Mouse (Mus musculus) forebrain, embryonic 13.5 days (tissue): ENCODE measurements around the gene Ormdl2. TPM values are rescaled to one million over a fixed set of nuclear protein-coding genes. Genes with fewer than 3 reads are reported as not detected.

Source experiments
- ATAC-seq: fragments of 200-750 bp; cut with Nextera tagmentation; 2 replicates; pipeline ENCODE4 v1.8.0; 2017
- H3K27ac ChIP-seq: fragments of 300-500 bp; sonication (generic); 2 replicates; pipeline ENCODE4 v1.5.1; 2015; ENCODE audit warnings: inconsistent platforms, mild to moderate bottlenecking, moderate library complexity
- H3K27me3 ChIP-seq: fragments of 300-500 bp; sonication (generic); 2 replicates; pipeline ENCODE4 v1.6.1; 2015; ENCODE audit warnings: mild to moderate bottlenecking, inconsistent platforms
- H3K36me3 ChIP-seq: fragments of 300-500 bp; sonication (generic); 2 replicates; pipeline ENCODE4 v1.6.1; 2015; ENCODE audit warnings: mild to moderate bottlenecking, inconsistent platforms; ENCODE audit not compliant: poor library complexity, severe bottlenecking
- H3K4me1 ChIP-seq: fragments of 300-500 bp; sonication (generic); 2 replicates; pipeline ENCODE4 v1.6.1; 2015; ENCODE audit warnings: inconsistent platforms
- H3K4me2 ChIP-seq: fragments of 300-500 bp; sonication (generic); 2 replicates; pipeline ENCODE4 v1.6.1; 2015; ENCODE audit warnings: inconsistent platforms, mild to moderate bottlenecking, moderate library complexity
- H3K4me3 ChIP-seq: fragments of 300-500 bp; sonication (generic); 2 replicates; pipeline ENCODE4 v1.5.1; 2015; ENCODE audit warnings: mild to moderate bottlenecking, inconsistent platforms
- H3K9ac ChIP-seq: fragments of 300-500 bp; sonication (generic); 2 replicates; pipeline ENCODE4 v1.6.1; 2015; ENCODE audit warnings: mild to moderate bottlenecking, inconsistent platforms
- H3K9me3 ChIP-seq: fragments of 300-500 bp; sonication (generic); replicated peaks from 2 replicates; pipeline ENCODE4 v1.6.1; 2016; ENCODE audit warnings: inconsistent platforms
- WGBS: fragments of 180-500 bp; shearing (Covaris S2); methylation state at CpG from one replicate; pipeline ENCODE4 v1.1.7; 2015; 5-methylcytosine and 5-hydroxymethylcytosine counted together
- polyA plus RNA-seq: library from polyadenylated mRNA; unstranded; fragments of >200 nt; fragmentation: Nextera tagmentation; extraction: Ambion mirVana; gene quantifications from 2 replicates; pipeline ENCODE4 v1.2.1, GENCODE M21; 2015

Gene Ormdl2
- polyA plus RNA-seq, 1 experiment from 2014 or later = 46.5 TPM

- no peaks in the 10 kb centered on the region; the same call in 1 of the 2 replicates for H3K36me3 ChIP-seq
- WGBS = 87% methylated on average over 2 of the region's 2 CpGs
- H3K4me1 ChIP-seq = no peaks in the 10 kb centered on the region
- no peak overlapping the region for H3K4me2 ChIP-seq
- H3K9me3 ChIP-seq = no peaks in the 10 kb centered on the region
- ATAC-seq = no peak
- H3K27me3 ChIP-seq = no peaks in the 10 kb centered on the region
- no peak overlapping the region for H3K9ac ChIP-seq
- no peak overlapping the region for H3K4me3 ChIP-seq
- H3K27ac ChIP-seq = no peak overlapping the region
Observed at GRCm38 (mm10) chr10:128772895-128773294, 48.5 kb downstream of the Ormdl2 start.

Other genes with a start within 250 kb of the Ormdl2 start
- 0.12 and 0.28 TPM in 2 replicates for gene Erbb3, start 232.0 kb downstream of the Ormdl2 start, polyA plus RNA-seq
- 531 and 638 TPM in 2 replicates for gene Rps26, start 194.9 kb downstream of the Ormdl2 start, polyA plus RNA-seq
- gene Ikzf4, start 175.7 kb downstream of the Ormdl2 start, polyA plus RNA-seq = 7.3 and 8.1 TPM in 2 replicates
- gene Suox, start 147.6 kb downstream of the Ormdl2 start, polyA plus RNA-seq = 9.3 and 10.8 TPM in 2 replicates
- gene Rab5b, start 125.4 kb downstream of the Ormdl2 start, polyA plus RNA-seq = 88.3 and 93.1 TPM in 2 replicates
- gene Pmel, start 117.5 kb downstream of the Ormdl2 start, polyA plus RNA-seq = 0.17 and 0.21 TPM in 2 replicates
- gene Cdk2, start 116.6 kb downstream of the Ormdl2 start, polyA plus RNA-seq = 69.9 and 73.7 TPM in 2 replicates
- 3.0 and 3.6 TPM in 2 replicates for gene Dgka, start 76.8 kb downstream of the Ormdl2 start, polyA plus RNA-seq
- gene Pym1, start 73.8 kb downstream of the Ormdl2 start, polyA plus RNA-seq = 49.6 and 50.2 TPM in 2 replicates
- 0.35 and 0.38 TPM in 2 replicates for gene Mmp19, start 30.7 kb downstream of the Ormdl2 start, polyA plus RNA-seq
- 52.2 and 55.9 TPM in 2 replicates for gene Dnajc14, start 17.6 kb downstream of the Ormdl2 start, polyA plus RNA-seq
- 14.9 and 16.3 TPM in 2 replicates for gene Tmem198b, start 17.3 kb downstream of the Ormdl2 start, polyA plus RNA-seq
- 244 and 278 TPM in 2 replicates for gene Sarnp, start 4.3 kb downstream of the Ormdl2 start, polyA plus RNA-seq
- 8.9 and 9.0 TPM in 2 replicates for gene Gdf11, start 70.1 kb upstream of the Ormdl2 start, polyA plus RNA-seq
- gene Cd63, start 79.3 kb upstream of the Ormdl2 start, polyA plus RNA-seq = 127 and 130 TPM in 2 replicates
- 10.7 and 16.0 TPM in 2 replicates for gene Rdh5, start 101.2 kb upstream of the Ormdl2 start, polyA plus RNA-seq
- 241 and 243 TPM in 2 replicates for gene Bloc1s1, start 102.4 kb upstream of the Ormdl2 start, polyA plus RNA-seq
- gene Itga7, start 112.2 kb upstream of the Ormdl2 start, polyA plus RNA-seq = 0.63 and 0.83 TPM in 2 replicates
- gene Mettl7b, start 139.3 kb upstream of the Ormdl2 start, polyA plus RNA-seq = not detected in 2 replicates
- gene Olfr9, start 167.8 kb upstream of the Ormdl2 start, polyA plus RNA-seq = not detected in 2 replicates
- not detected in 2 replicates for gene Olfr763, start 189.1 kb upstream of the Ormdl2 start, polyA plus RNA-seq
- gene Olfr764-ps1, start 218.3 kb upstream of the Ormdl2 start, polyA plus RNA-seq = not detected in 2 replicates
- not detected in 2 replicates for gene Olfr765, start 228.4 kb upstream of the Ormdl2 start, polyA plus RNA-seq
- gene Olfr766-ps1, start 247.3 kb upstream of the Ormdl2 start, polyA plus RNA-seq = not detected in 2 replicates